Mouse (Mus musculus) stomach, postnatal 0 days (tissue): ENCODE measurements around the gene Aatk. TPM values are rescaled to one million over a fixed set of nuclear protein-coding genes. Genes with fewer than 3 reads are reported as not detected.
A peak's percentile ranks its signal among the peaks of the same experiment; 100 is the strongest.

Experiments
- ATAC-seq: fragments of 200-750 bp; cut with Nextera tagmentation; 2 replicates; pipeline ENCODE4 v1.8.0; 2017; ENCODE audit not compliant: low FRiP score, low TSS enrichment
- DNase-seq: peaks from one replicate; pipeline ENCODE4 v3.0.0-alpha.2; 2016; ENCODE audit warnings: low spot score
- H3K27ac ChIP-seq: fragments of 300-500 bp; sonication (generic); replicated peaks from 2 replicates; pipeline ENCODE4 v1.5.1; 2014; ENCODE audit warnings: mild to moderate bottlenecking, control low read depth
- H3K27me3 ChIP-seq: fragments of 300-500 bp; sonication (generic); 2 replicates; pipeline ENCODE4 v1.6.1; 2014; ENCODE audit warnings: low read length; ENCODE audit not compliant: control insufficient read depth, insufficient read depth
- H3K36me3 ChIP-seq: fragments of 300-500 bp; sonication (generic); 2 replicates; pipeline ENCODE4 v1.6.1; 2014; ENCODE audit warnings: low read length, mixed read lengths; ENCODE audit not compliant: control insufficient read depth, insufficient read depth
- H3K4me1 ChIP-seq: fragments of 300-500 bp; sonication (generic); replicated peaks from 2 replicates; pipeline ENCODE4 v1.6.1; 2014; ENCODE audit warnings: antibody characterized with exemption; ENCODE audit not compliant: control insufficient read depth, insufficient read depth
- H3K4me2 ChIP-seq: fragments of 300-500 bp; sonication (generic); replicated peaks from 2 replicates; pipeline ENCODE4 v1.6.1; 2014; ENCODE audit warnings: low read depth, mild to moderate bottlenecking, control low read depth, moderate library complexity
- H3K4me3 ChIP-seq: fragments of 300-500 bp; sonication (generic); 2 replicates; pipeline ENCODE4 v1.5.1; 2014; ENCODE audit warnings: low read depth, low read length, control low read depth
- H3K9ac ChIP-seq: fragments of 300-500 bp; sonication (generic); 2 replicates; pipeline ENCODE4 v1.6.1; 2014; ENCODE audit warnings: mild to moderate bottlenecking, low read length, control low read depth, mixed read lengths
- H3K9me3 ChIP-seq: fragments of 300-500 bp; sonication (generic); 2 replicates; pipeline ENCODE4 v1.6.1; 2016; ENCODE audit warnings: low read length; ENCODE audit not compliant: control insufficient read depth
- CTCF ChIP-seq: IDR thresholded peaks from 2 replicates; pipeline ENCODE4 v1.5.1; 2016; ENCODE audit warnings: antibody characterized with exemption, low read depth, mild to moderate bottlenecking, moderate library complexity
- EP300 ChIP-seq: optimal IDR thresholded peaks from 2 replicates; pipeline ENCODE3; 2016; ENCODE audit warnings: antibody characterized with exemption
- WGBS: fragments of 180-500 bp; shearing (Covaris S2); extraction: QIAGEN DNeasy Blood & Tissue Kit; methylation state at CpG from one replicate; pipeline ENCODE4 v1.1.7; 2014; 5-methylcytosine and 5-hydroxymethylcytosine counted together
- polyA plus RNA-seq: library from polyadenylated mRNA; unstranded; fragments of >200 nt; fragmentation: Nextera tagmentation; extraction: Ambion mirVana; gene quantifications from 2 replicates; pipeline ENCODE4 v1.2.1, GENCODE M21; 2015

Aatk gene
- polyA plus RNA-seq, 1 experiment from 2014 or later, result 1.6 TPM

GRCm38 (mm10) chr11:120013174-120013711 is 33.7 kb downstream of the Aatk start:
- Histone ChIP-seq H3K4me2 (peak overlapping the region; percentile 55), H3K9me3 (no peaks in the 10 kb centered on the region), H3K36me3 (no peaks in the 10 kb centered on the region), H3K27me3 (no peaks in the 10 kb centered on the region), H3K4me3 (peak overlapping the region; percentile 18), H3K4me1 (peaks cover 3% of the 10 kb centered on the region; the same call in 1 of the 2 replicates), H3K9ac (peak overlapping the region; percentile 53; the same call in 1 of the 2 replicates), H3K27ac (no peak overlapping the region)
- DNase-seq (peak; percentile 86), ATAC-seq (peak; percentile 73)
- peak; percentile 94 for TF ChIP-seq CTCF
- TF ChIP-seq EP300, result no peak
- WGBS, result 11% methylated on average over 20 of the region's 21 CpGs

DNA sequence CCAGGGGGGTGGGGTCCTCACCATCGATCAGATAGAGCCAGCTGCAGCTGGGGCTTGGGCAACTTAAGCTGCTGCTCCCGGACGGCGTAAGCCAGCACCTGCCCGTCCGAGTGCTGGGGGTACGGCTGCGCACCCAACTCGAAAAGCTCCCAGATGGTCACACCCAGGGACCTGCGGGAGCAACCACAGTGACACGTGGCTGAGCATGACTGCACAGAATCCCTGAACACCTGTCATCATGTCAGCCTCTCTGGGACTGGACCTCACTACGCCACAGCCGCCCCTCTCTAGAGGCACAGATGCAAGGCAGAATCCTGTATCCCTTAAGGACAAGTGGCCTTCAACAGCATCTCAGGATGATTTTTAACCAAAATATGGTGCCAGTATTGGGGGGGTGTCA is 34.3 kb downstream of the Aatk start:
- no peaks in the 10 kb centered on the region for H3K27me3 ChIP-seq
- peaks cover 3% of the 10 kb centered on the region; the same call in 1 of the 2 replicates for H3K4me1 ChIP-seq
- no peak overlapping the region for H3K27ac ChIP-seq
- TF ChIP-seq CTCF (no peak), EP300 (no peak)
- DNase-seq (no peak), ATAC-seq (no peak; the same call in 1 of the 2 replicates)
- H3K36me3 ChIP-seq, result no peaks in the 10 kb centered on the region
- H3K4me3 ChIP-seq, result no peak overlapping the region
- no peak overlapping the region for H3K4me2 ChIP-seq
- 80% methylated on average over 13 of the region's 13 CpGs for WGBS
- H3K9ac ChIP-seq, result no peak overlapping the region
- H3K9me3 ChIP-seq, result no peaks in the 10 kb centered on the region

DNA sequence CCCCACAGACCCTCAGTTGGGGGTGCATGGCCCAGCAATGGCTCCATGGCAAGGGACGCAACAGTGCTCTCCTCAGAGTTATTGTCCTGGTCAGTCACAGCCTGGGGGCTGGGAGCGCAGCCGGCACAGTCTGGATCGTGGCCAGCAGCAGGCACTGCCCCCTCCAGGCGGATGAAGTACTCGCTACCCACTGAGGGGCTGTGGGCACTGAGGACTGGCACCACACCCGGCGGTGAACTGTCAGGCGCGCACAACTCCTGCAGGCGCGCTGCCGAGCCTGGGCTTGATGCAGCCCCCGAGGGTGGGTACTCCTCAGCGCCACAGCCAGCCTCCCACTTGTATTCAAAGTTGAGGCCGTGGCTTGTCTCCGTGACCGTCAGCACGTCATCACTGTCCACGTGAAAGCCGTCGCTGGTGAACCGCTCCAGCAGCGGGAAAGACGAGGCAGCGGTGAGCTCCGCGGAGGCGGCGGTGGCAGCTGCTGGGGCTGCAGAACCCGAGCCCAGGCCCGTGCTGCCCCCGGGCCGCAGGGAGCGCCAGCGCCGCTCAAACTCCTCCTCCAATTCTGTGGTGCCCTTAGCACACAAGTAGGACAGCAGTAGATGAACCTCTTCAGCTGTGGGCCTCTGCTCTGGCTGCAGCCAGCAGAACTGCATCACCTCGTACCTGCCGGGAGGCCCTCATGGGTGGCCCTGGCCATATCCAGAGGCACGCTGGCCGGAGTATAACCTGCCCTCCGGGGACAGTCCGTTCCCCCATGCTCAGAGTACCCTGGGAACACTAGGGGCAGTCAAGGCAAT is 35.0 kb downstream of the Aatk start:
- no peak overlapping the region for H3K27ac ChIP-seq
- no peaks in the 10 kb centered on the region for H3K36me3 ChIP-seq
- 57% methylated on average over 43 of the region's 43 CpGs for WGBS
- no peak overlapping the region for H3K4me3 ChIP-seq
- H3K27me3 ChIP-seq, result no peaks in the 10 kb centered on the region
- no peaks in the 10 kb centered on the region for H3K9me3 ChIP-seq
- peaks cover 3% of the 10 kb centered on the region; the same call in 1 of the 2 replicates for H3K4me1 ChIP-seq
- DNase-seq (peak; percentile 42), ATAC-seq (no peak)
- no peak for TF ChIP-seq EP300
- peak; percentile 49 for TF ChIP-seq CTCF
- peak overlapping the region; percentile 8; the same call in 1 of the 2 replicates for H3K4me2 ChIP-seq
- H3K9ac ChIP-seq, result no peak overlapping the region

GRCm38 (mm10) chr11:120011114-120011760 is 35.7 kb downstream of the Aatk start:
- TF ChIP-seq EP300, result no peak
- no peak for TF ChIP-seq CTCF
- Histone ChIP-seq H3K36me3 (no peaks in the 10 kb centered on the region), H3K4me1 (peaks cover 3% of the 10 kb centered on the region; the same call in 1 of the 2 replicates), H3K27ac (no peak overlapping the region), H3K27me3 (no peaks in the 10 kb centered on the region), H3K9me3 (no peaks in the 10 kb centered on the region), H3K4me3 (no peak overlapping the region), H3K9ac (no peak overlapping the region), H3K4me2 (0 out of 2 replicates have a peak overlapping the region, but pooled peaks have one; percentile 8)
- WGBS, result 70% methylated on average over 11 of the region's 11 CpGs
- ATAC-seq (no peak), DNase-seq (no peak)

GRCm38 (mm10) chr11:120009937-120010336 is 37.0 kb downstream of the Aatk start:
- Histone ChIP-seq H3K9me3 (no peaks in the 10 kb centered on the region), H3K27ac (no peak overlapping the region), H3K4me1 (peaks cover 3% of the 10 kb centered on the region; the same call in 1 of the 2 replicates), H3K36me3 (no peaks in the 10 kb centered on the region; the same call in 1 of the 2 replicates), H3K27me3 (no peaks in the 10 kb centered on the region), H3K4me3 (no peak overlapping the region), H3K9ac (no peak overlapping the region), H3K4me2 (no peak overlapping the region)
- 79% methylated on average over 20 of the region's 20 CpGs for WGBS
- no peak for ATAC-seq
- DNase-seq, result no peak
- TF ChIP-seq CTCF (no peak), EP300 (no peak)
